Mouse (Mus musculus) heart, adult 2 months (tissue): Measurements from ENCODE around the gene 4930402H24Rik. TPM values are rescaled to one million over a fixed set of nuclear protein-coding genes. Genes with fewer than 3 reads are reported as not detected.

Source experiments
- DNase-seq, 2 experiments: peaks; one replicate each; pipeline ENCODE4 v3.0.0; 2021
- H3K27ac ChIP-seq: fragments of 200-600 bp; 2 replicates; pipeline ENCODE4 v1.8.1; 2022
- H3K27me3 ChIP-seq: fragments of 200-500 bp; 2 replicates; pipeline ENCODE4 v1.6.1; 2012; ENCODE audit warnings: mild to moderate bottlenecking, low read length, inconsistent platforms, mixed read lengths; ENCODE audit not compliant: control insufficient read depth, insufficient read depth
- H3K36me3 ChIP-seq: fragments of 200-500 bp; 2 replicates; pipeline ENCODE4 v1.6.1; 2012; ENCODE audit warnings: low read length, inconsistent platforms; ENCODE audit not compliant: control insufficient read depth, insufficient read depth
- H3K4me1 ChIP-seq: fragments of 200-500 bp; 2 replicates; pipeline ENCODE4 v1.6.1; 2011; ENCODE audit warnings: low read length; ENCODE audit not compliant: control insufficient read depth, insufficient read depth
- H3K4me3 ChIP-seq: fragments of 200-600 bp; 2 replicates; pipeline ENCODE4 v1.8.1; 2022
- H3K79me2 ChIP-seq: fragments of 200-500 bp; replicated peaks from 2 replicates; pipeline ENCODE4 v1.6.1; 2012; ENCODE audit warnings: mild to moderate bottlenecking, inconsistent platforms, low read length, moderate library complexity, mixed read lengths; ENCODE audit not compliant: control insufficient read depth, insufficient read depth
- H3K9ac ChIP-seq: fragments of 200-500 bp; 2 replicates; pipeline ENCODE4 v1.6.1; 2012; ENCODE audit warnings: low read depth, mild to moderate bottlenecking, control low read depth, inconsistent platforms, low read length, mixed read lengths
- CTCF ChIP-seq: fragments of 200-600 bp; IDR thresholded peaks from 2 replicates; pipeline ENCODE4 v1.8.1; 2022; ENCODE audit warnings: antibody characterized with exemption, mild to moderate bottlenecking, moderate library complexity
- EP300 ChIP-seq: fragments of 200-500 bp; IDR thresholded peaks from 2 replicates; pipeline ENCODE4 v1.6.1; 2011; ENCODE audit warnings: low read depth, low read length, control low read depth; ENCODE audit not compliant: insufficient read depth
- POLR2A ChIP-seq: fragments of 200-500 bp; IDR thresholded peaks from 2 replicates; pipeline ENCODE4 v1.6.1; 2011; ENCODE audit warnings: mild to moderate bottlenecking, low read depth, low read length, control low read depth; ENCODE audit not compliant: insufficient read depth
- WGBS: fragments of 180-500 bp; shearing (Covaris S2); methylation state at CpG from one replicate; pipeline ENCODE4 v1.1.7; 2018; 5-methylcytosine and 5-hydroxymethylcytosine counted together
- intact Hi-C: fragments of 180-260 bp; cut with DNase I; formaldehyde crosslinking; loops from one replicate; pipeline ENCODE4 v1.15.1; 2025
- long read RNA-seq: library from polyadenylated mRNA; stranded (forward); transcript quantifications from one replicate; pipeline ENCODE4 v2.0.0, GENCODE M21; 2021
- polyA plus RNA-seq: library from polyadenylated mRNA; depleted of rRNA; stranded (reverse); fragments of >200 nt; gene quantifications from 2 replicates; pipeline ENCODE4 v1.2.3, GENCODE M21; 2012; rRNA removed
- total RNA-seq, 2 experiments: library from RNA; stranded (reverse); gene quantifications; 2 replicates each; pipeline ENCODE4 v1.2.3; 2021

Gene 4930402H24Rik
- total RNA-seq (10 to 100 TPM; 50.7 to 52.3 TPM), polyA plus RNA-seq (34.2 and 62.3 TPM in 2 replicates)
- long read RNA-seq, full-length matches to known transcripts, result 13 of 33 reads
- long read RNA-seq, partial matches to known transcripts, result 7 of 33 reads
- long read RNA-seq, other reads (novel, unspliced or antisense), result 13 of 33 reads

- Histone ChIP-seq H3K27ac (peak within 1 kb of the TSS; percentile 91), H3K4me3 (peak within 1 kb of the TSS; percentile 85), H3K36me3 (peaks cover 5% of the 10 kb centered on the region; the same call in 1 of the 2 replicates), H3K9ac (peak within 1 kb of the TSS; percentile 93), H3K79me2 (peaks cover 4% of the 10 kb centered on the region), H3K4me1 (peaks cover 5% of the 10 kb centered on the region), H3K27me3 (no peaks in the 10 kb centered on the region)
- DNase-seq, result peak; percentile 95 to 96
- intact Hi-C loops, result loop anchor here (1.0 to 2.0 kb wide), 2 partner anchors 45 to 66 kb away; no protein-coding TSS in a partner anchor
- TF ChIP-seq CTCF (no peak), POLR2A (peak; percentile 83)
- 3% methylated on average over 50 of the region's 50 CpGs for WGBS
Observed at GRCm38 (mm10) chr2:130905751-130906583, at the start of gene 4930402H24Rik, which contains the start of gene Atrn. Gene 4930402H24Rik (minus strand): TSS chr2:130906406. Gene Atrn (plus strand): TSS chr2:130906495.

GRCm38 (mm10) chr2:130950548-130950947 lies 44.3 kb upstream of the 4930402H24Rik start:
- 0% methylated on average over 1 of the region's 1 CpGs for WGBS
- peak; percentile 78 to 86 for DNase-seq
- no peak overlapping the region for H3K27ac ChIP-seq
- H3K79me2 ChIP-seq, result no peaks in the 10 kb centered on the region
- no peaks in the 10 kb centered on the region for H3K27me3 ChIP-seq
- H3K9ac ChIP-seq, result no peak overlapping the region
- H3K4me1 ChIP-seq, result no peaks in the 10 kb centered on the region; the same call in 1 of the 2 replicates
- no peak overlapping the region for H3K4me3 ChIP-seq
- H3K36me3 ChIP-seq, result peaks cover 2% of the 10 kb centered on the region; the same call in 1 of the 2 replicates
- intact Hi-C loops, result loop anchor here (1.0 to 2.0 kb wide), 2 partner anchors 44 to 132 kb away; partner anchors contain the start of genes 4930402H24Rik and Atrn
- TF ChIP-seq EP300 (peak; percentile 74; the same call in 1 of the 2 replicates), CTCF (no peak; the same call in 1 of the 2 replicates)

- Histone ChIP-seq H3K27ac (no peak overlapping the region), H3K4me3 (no peak overlapping the region), H3K27me3 (no peaks in the 10 kb centered on the region), H3K4me1 (no peaks in the 10 kb centered on the region; the same call in 1 of the 2 replicates), H3K9ac (no peak overlapping the region), H3K36me3 (peaks cover 4% of the 10 kb centered on the region; the same call in 1 of the 2 replicates), H3K79me2 (no peaks in the 10 kb centered on the region)
- no peak for TF ChIP-seq POLR2A
- TF ChIP-seq CTCF, result no peak
- TF ChIP-seq EP300, result no peak
- 70% methylated on average over 2 of the region's 2 CpGs for WGBS
- intact Hi-C loops, result loop anchor here (1.0 to 2.0 kb wide), 2 partner anchors 43 to 131 kb away; partner anchors contain the start of genes 4930402H24Rik and Atrn
- DNase-seq, result no peak
Observed at GRCm38 (mm10) chr2:130949781-130950180, 43.6 kb upstream of the 4930402H24Rik start.

GRCm38 (mm10) chr2:130932865-130933264 lies 26.7 kb upstream of the 4930402H24Rik start:
- H3K36me3 ChIP-seq, result no peaks in the 10 kb centered on the region
- H3K4me3 ChIP-seq, result no peak overlapping the region
- no peak for DNase-seq
- H3K4me1 ChIP-seq, result no peaks in the 10 kb centered on the region
- H3K27me3 ChIP-seq, result no peaks in the 10 kb centered on the region
- no peak overlapping the region for H3K9ac ChIP-seq
- intact Hi-C loops, result no loop called here
- 0 out of 2 replicates have a peak, but pooled peaks cover 2% of the 10 kb centered on the region for H3K79me2 ChIP-seq
- no peak for TF ChIP-seq POLR2A
- TF ChIP-seq EP300, result no peak
- TF ChIP-seq CTCF, result no peak
- 89% methylated on average over 12 of the region's 12 CpGs for WGBS
- H3K27ac ChIP-seq, result no peak overlapping the region

GRCm38 (mm10) chr2:130929994-130930393 lies 23.8 kb upstream of the 4930402H24Rik start:
- Histone ChIP-seq H3K27ac (no peak overlapping the region), H3K9ac (no peak overlapping the region), H3K4me1 (no peaks in the 10 kb centered on the region), H3K4me3 (no peak overlapping the region), H3K79me2 (peaks cover under 1% of the 10 kb centered on the region), H3K27me3 (no peaks in the 10 kb centered on the region), H3K36me3 (no peaks in the 10 kb centered on the region)
- TF ChIP-seq CTCF (no peak), EP300 (no peak), POLR2A (no peak)
- DNase-seq, result no peak
- WGBS, result 87% methylated on average over 5 of the region's 5 CpGs
- intact Hi-C loops, result no loop called here

- H3K4me3 ChIP-seq, result no peak overlapping the region
- no peak overlapping the region for H3K9ac ChIP-seq
- H3K36me3 ChIP-seq, result no peaks in the 10 kb centered on the region
- intact Hi-C loops, result no loop called here
- no peaks in the 10 kb centered on the region; the same call in 1 of the 2 replicates for H3K4me1 ChIP-seq
- peaks cover 7% of the 10 kb centered on the region for H3K79me2 ChIP-seq
- TF ChIP-seq POLR2A (no peak), EP300 (no peak), CTCF (no peak)
- DNase-seq, result no peak
- H3K27me3 ChIP-seq, result no peaks in the 10 kb centered on the region
- no peak overlapping the region for H3K27ac ChIP-seq
Observed at GRCm38 (mm10) chr2:130928530-130928929, 22.3 kb upstream of the 4930402H24Rik start.
